Mouse (Mus musculus) myocyte (in vitro differentiated cells): Measurements from ENCODE around the gene Ptcd3.

Source experiments
- CEBPB ChIP-seq: IDR thresholded peaks from 2 replicates; pipeline ENCODE4 v1.6.1; 2011; ENCODE audit warnings: mild to moderate bottlenecking, moderate library complexity; ENCODE audit not compliant: poor library complexity, insufficient read depth, severe bottlenecking
- E2F4 ChIP-seq: IDR thresholded peaks from one replicate; pipeline ENCODE4 v1.6.1; 2011; ENCODE audit warnings: mild to moderate bottlenecking, control low read depth, moderate library complexity; ENCODE audit not compliant: insufficient read depth
- POLR2A ChIP-seq: IDR thresholded peaks from one replicate; pipeline ENCODE4 v1.6.1; 2011; ENCODE audit warnings: low read depth, mild to moderate bottlenecking, control low read depth, moderate library complexity; ENCODE audit not compliant: insufficient read length
- POLR2AphosphoS2 ChIP-seq: IDR thresholded peaks from one replicate; pipeline ENCODE4 v1.6.1; 2011; ENCODE audit warnings: low read depth, control low read depth; ENCODE audit not compliant: insufficient read length
- REST ChIP-seq: IDR thresholded peaks from one replicate; pipeline ENCODE4 v1.6.1; 2011; ENCODE audit warnings: mild to moderate bottlenecking, control low read depth, moderate library complexity; ENCODE audit not compliant: insufficient read depth, insufficient read length
- SRF ChIP-seq: IDR thresholded peaks from one replicate; pipeline ENCODE4 v1.6.1; 2011; ENCODE audit warnings: low read depth; ENCODE audit not compliant: control insufficient read depth, insufficient read length
- TCF12 ChIP-seq: IDR thresholded peaks from one replicate; pipeline ENCODE4 v1.6.1; 2011; ENCODE audit warnings: mild to moderate bottlenecking, control low read depth; ENCODE audit not compliant: poor library complexity, insufficient read depth, severe bottlenecking
- TCF3 ChIP-seq: IDR thresholded peaks from one replicate; pipeline ENCODE4 v1.6.1; 2011; ENCODE audit warnings: low read depth, control low read depth; ENCODE audit not compliant: insufficient read length

DNA sequence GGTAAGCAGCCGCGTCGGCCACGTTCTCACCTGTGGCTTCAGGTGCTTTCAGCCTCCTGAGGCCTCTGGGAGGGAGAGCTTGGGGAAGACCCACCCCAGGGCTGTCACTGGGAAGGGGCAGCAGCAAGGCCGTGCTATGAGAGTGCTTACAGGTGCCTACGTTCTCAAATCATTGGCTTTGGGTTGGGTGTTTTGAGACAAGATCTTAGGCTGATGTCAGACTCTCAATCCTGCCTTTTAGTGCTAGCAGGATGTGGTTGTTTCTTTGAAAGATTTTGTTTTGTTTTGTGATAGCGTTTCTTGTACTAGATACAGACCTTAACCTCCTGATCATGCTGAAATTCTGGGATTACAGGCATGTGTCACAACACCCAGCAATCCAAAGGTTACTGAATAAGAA, 12.2 kb upstream of the Ptcd3 start:
- TF ChIP-seq POLR2A = no peak
- no peak for TF ChIP-seq TCF3
- no peak for TF ChIP-seq SRF
- TF ChIP-seq CEBPB = no peak
- TF ChIP-seq E2F4 = no peak
- no peak for TF ChIP-seq TCF12
- no peak for TF ChIP-seq POLR2AphosphoS2
- no peak for TF ChIP-seq REST
